Mouse (Mus musculus): ENCODE results near the gene Slc26a11.

DNA sequence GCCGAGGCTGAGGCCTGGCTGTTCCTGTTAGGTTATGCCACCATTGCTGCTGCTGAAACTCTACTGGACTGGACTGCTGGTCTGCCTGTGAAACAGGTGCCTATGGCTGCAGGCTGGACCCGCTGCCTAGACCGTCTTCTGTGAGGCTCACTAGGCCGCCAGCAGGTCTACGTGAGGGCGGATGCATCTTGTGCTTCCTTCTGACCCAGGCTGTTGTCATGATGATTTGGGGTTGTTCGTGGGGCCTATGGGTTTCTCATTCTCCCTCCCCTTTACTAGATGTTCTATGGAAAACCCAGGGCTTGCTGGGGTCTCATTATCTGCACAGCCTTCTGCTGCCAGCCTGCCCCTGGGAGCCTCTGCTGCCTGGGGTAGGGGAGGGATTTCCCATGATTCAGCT is 41.1 kb downstream of the Slc26a11 start:
- TF ChIP-seq EP300 (IDR thresholded peaks at IDR 0.05; ENCODE audit: insufficient read depth, low read depth, low read length) (no peak), POLR2A (IDR thresholded peaks at IDR 0.05; ENCODE audit: insufficient read depth, low read depth, low read length) (no peak), CTCF (IDR thresholded peaks at IDR 0.05) (no peak)

All from heart, adult 2 months (tissue).